In genomic region chr6:50163013-50163412, GRCm38 (mm10) we compare ENCODE assay signal across 21 mouse cellular contexts.
"Had no signal": no experiment of that assay in that cellular context is flagged by ENCODE, and none has a peak within 500 bp of the region (broad histone marks: within the 10 kb centered on the region; RNA-seq: fewer than 3 reads in every experiment).

No protein-coding gene starts in this region.

- ATAC-seq: liver, embryonic 12.5 days; midbrain, embryonic 15.5 days had no signal

- DNase-seq: kidney, adult 8-10 months; kidney, postnatal 14 days; kidney, postnatal 4 days; liver; lung, adult 18-20 months; lung, postnatal 10 days; lung, postnatal 36 days; retina, postnatal 1 day; right cerebral cortex, postnatal 25 days; spleen, adult 18-20 months; thymus, postnatal 4 days had no signal

- H3K4me1 ChIP-seq: limb, embryonic 10.5 days; limb, embryonic 13.5 days; liver, embryonic 12.5 days; liver, embryonic 15.5 days; lung, embryonic 15.5 days; midbrain, embryonic 12.5 days; midbrain, embryonic 15.5 days; neural tube, embryonic 13.5 days; stomach, embryonic 15.5 days had no signal

- H3K4me3 ChIP-seq: limb, embryonic 10.5 days; limb, embryonic 13.5 days; liver, embryonic 12.5 days; liver, embryonic 15.5 days; lung, embryonic 15.5 days; midbrain, embryonic 12.5 days; midbrain, embryonic 15.5 days; myocyte; neural tube, embryonic 13.5 days; stomach, embryonic 15.5 days had no signal

- H3K9ac ChIP-seq: limb, embryonic 13.5 days; liver, embryonic 12.5 days; liver, embryonic 15.5 days; lung, embryonic 15.5 days; midbrain, embryonic 12.5 days; midbrain, embryonic 15.5 days; neural tube, embryonic 13.5 days; stomach, embryonic 15.5 days had no signal

- H3K9me3 ChIP-seq: limb, embryonic 10.5 days; limb, embryonic 13.5 days; liver, embryonic 12.5 days; liver, embryonic 15.5 days; lung, embryonic 15.5 days; midbrain, embryonic 12.5 days; midbrain, embryonic 15.5 days; neural tube, embryonic 13.5 days; stomach, embryonic 15.5 days had no signal

- H3K36me3 ChIP-seq: midbrain, embryonic 12.5 days; midbrain, embryonic 15.5 days; stomach, embryonic 15.5 days had no signal

- H3K27me3 ChIP-seq: limb, embryonic 13.5 days; liver, embryonic 12.5 days; liver, embryonic 15.5 days; lung, embryonic 15.5 days; midbrain, embryonic 12.5 days; midbrain, embryonic 15.5 days; neural tube, embryonic 13.5 days; stomach, embryonic 15.5 days had no signal

- H3K27ac ChIP-seq: limb, embryonic 10.5 days; limb, embryonic 13.5 days; liver, embryonic 12.5 days; liver, embryonic 15.5 days; lung, embryonic 15.5 days; midbrain, embryonic 12.5 days; midbrain, embryonic 15.5 days; neural tube, embryonic 13.5 days; stomach, embryonic 15.5 days had no signal
